Mouse (Mus musculus): ENCODE results near the gene Ppard.

DNA sequence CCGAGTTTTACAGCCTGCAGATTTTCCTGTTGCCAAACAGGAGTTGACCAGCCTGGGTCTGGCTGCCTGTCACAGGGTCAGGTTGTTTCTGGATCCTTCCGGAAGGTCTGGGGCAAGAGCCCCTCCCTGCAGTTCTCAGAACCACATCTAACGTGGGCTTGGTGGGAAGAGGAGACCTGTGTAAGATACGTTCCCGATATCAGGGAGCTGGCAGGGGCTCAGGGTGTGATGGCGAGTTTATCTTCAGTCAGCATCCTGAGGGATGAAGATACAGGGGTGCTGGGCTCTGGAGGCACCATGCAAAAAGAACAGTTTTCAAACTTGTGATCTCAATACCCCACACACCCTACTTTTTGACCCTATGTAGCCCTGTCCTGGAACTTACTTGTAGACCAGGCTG lies 5.4 kb downstream of the Ppard start:
- TF ChIP-seq CTCF (IDR thresholded peaks at IDR 0.05; ENCODE audit: low read depth) (no peak), EP300 (IDR thresholded peaks at IDR 0.05; ENCODE audit: low read depth) (no peak)
